In the genomic region with DNA sequence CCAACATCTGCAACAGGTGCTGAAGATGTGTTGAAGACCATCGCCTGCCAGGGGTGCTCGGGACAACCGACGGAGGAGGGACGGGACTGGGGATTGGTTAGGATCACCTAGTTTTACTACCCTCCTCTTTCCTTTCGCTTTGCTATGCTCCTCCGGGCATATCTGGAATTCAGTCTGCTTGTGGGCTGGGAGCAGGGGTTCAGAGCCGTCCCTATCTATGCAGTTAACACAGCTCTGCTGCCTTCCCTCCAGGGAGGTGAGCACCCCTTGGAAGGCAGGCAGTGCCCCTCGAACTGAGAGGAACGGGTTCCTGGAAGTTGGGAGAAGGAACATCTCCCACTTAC, we compare ENCODE assay signal across 8 mouse cellular contexts. TPM values are rescaled to one million over a fixed set of nuclear protein-coding genes. Genes with fewer than 3 reads are reported as not detected.
A peak's percentile ranks its signal among the peaks of the same experiment; 100 is the strongest.
DNase-seq lines count a peak whose midpoint lies in the region; ATAC-seq lines count a peak whose summit lies in the region.

No protein-coding gene starts in this region.

- H3K4me3 ChIP-seq in lung, embryonic 15.5 days, result peak overlapping the region; percentile 31
- peak overlapping the region; percentile 30 for H3K4me3 ChIP-seq in forebrain, embryonic 12.5 days (replicated peaks)
- H3K4me3 ChIP-seq in limb, embryonic 11.5 days (ENCODE audit: low read depth, low read length), result peak overlapping the region; percentile 15; the same call in 1 of the 2 replicates
- H3K4me3 ChIP-seq in neural tube, embryonic 14.5 days (ENCODE audit: low read depth, low read length), result peak overlapping the region; percentile 11; the same call in 1 of the 2 replicates

- peaks cover 87% of the 10 kb centered on the region for H3K27me3 ChIP-seq in lung, embryonic 15.5 days
- peaks cover 99% of the 10 kb centered on the region for H3K27me3 ChIP-seq in forebrain, embryonic 12.5 days
- peaks cover 94% of the 10 kb centered on the region for H3K27me3 ChIP-seq in limb, embryonic 11.5 days (ENCODE audit: control insufficient read depth, insufficient read depth, low read length)
- peaks cover 75% of the 10 kb centered on the region for H3K27me3 ChIP-seq in neural tube, embryonic 14.5 days (ENCODE audit: control insufficient read depth, insufficient read depth, low read length)

- 5% methylated on average over 10 of the region's 10 CpGs for WGBS in lung, embryonic 15.5 days
- WGBS in forebrain, embryonic 12.5 days, result 5% methylated on average over 10 of the region's 10 CpGs
- WGBS in limb, embryonic 11.5 days, result 6% methylated on average over 10 of the region's 10 CpGs
- WGBS in neural tube, embryonic 14.5 days, result 4% methylated on average over 10 of the region's 10 CpGs

- H3K4me1 ChIP-seq in lung, embryonic 15.5 days, result peaks cover 56% of the 10 kb centered on the region
- peaks cover 35% of the 10 kb centered on the region for H3K4me1 ChIP-seq in forebrain, embryonic 12.5 days
- H3K4me1 ChIP-seq in limb, embryonic 11.5 days (ENCODE audit: control insufficient read depth, insufficient read depth, low read length), result peaks cover 12% of the 10 kb centered on the region
- H3K4me1 ChIP-seq in neural tube, embryonic 14.5 days (ENCODE audit: control insufficient read depth, insufficient read depth, low read length), result peaks cover 11% of the 10 kb centered on the region

- no peaks in the 10 kb centered on the region for H3K36me3 ChIP-seq in lung, embryonic 15.5 days
- H3K36me3 ChIP-seq in forebrain, embryonic 12.5 days (replicated peaks), result no peaks in the 10 kb centered on the region
- H3K36me3 ChIP-seq in limb, embryonic 11.5 days (ENCODE audit: control insufficient read depth, insufficient read depth, low read length), result no peaks in the 10 kb centered on the region
- H3K36me3 ChIP-seq in neural tube, embryonic 14.5 days (ENCODE audit: control insufficient read depth, insufficient read depth, low read length), result no peaks in the 10 kb centered on the region

- H3K27ac ChIP-seq in lung, embryonic 15.5 days, result no peak overlapping the region
- no peak overlapping the region for H3K27ac ChIP-seq in forebrain, embryonic 12.5 days
- no peak overlapping the region for H3K27ac ChIP-seq in limb, embryonic 11.5 days (replicated peaks; ENCODE audit: low read depth, low read length)
- H3K27ac ChIP-seq in neural tube, embryonic 14.5 days (ENCODE audit: low read depth, low read length), result no peak overlapping the region

- H3K9ac ChIP-seq in lung, embryonic 15.5 days, result 0 out of 2 replicates have a peak overlapping the region, but pooled peaks have one; percentile 13
- H3K9ac ChIP-seq in forebrain, embryonic 12.5 days, result no peak overlapping the region
- H3K9ac ChIP-seq in limb, embryonic 11.5 days (ENCODE audit: low read length), result no peak overlapping the region
- no peak overlapping the region for H3K9ac ChIP-seq in neural tube, embryonic 14.5 days (replicated peaks; ENCODE audit: low read depth, low read length)

- peak overlapping the region; percentile 60 for H3K4me2 ChIP-seq in lung, embryonic 15.5 days
- H3K4me2 ChIP-seq in forebrain, embryonic 12.5 days, result peak overlapping the region; percentile 41
- peak overlapping the region; percentile 36 for H3K4me2 ChIP-seq in limb, embryonic 11.5 days (ENCODE audit: low read depth, severe bottlenecking)
- H3K4me2 ChIP-seq in neural tube, embryonic 14.5 days (ENCODE audit: low read depth, low read length), result peak overlapping the region; percentile 37; the same call in 1 of the 2 replicates

- no peak for ATAC-seq in lung, embryonic 15.5 days (ENCODE audit: borderline replicate concordance, extremely low read depth, low FRiP score, low TSS enrichment)
- ATAC-seq in forebrain, embryonic 12.5 days (ENCODE audit: low FRiP score), result no peak
- ATAC-seq in limb, embryonic 11.5 days (ENCODE audit: insufficient number of reproducible peaks, low FRiP score, low TSS enrichment, low read depth), result no peak
- ATAC-seq in neural tube, embryonic 14.5 days (ENCODE audit: low read depth), result no peak

- no peaks in the 10 kb centered on the region for H3K9me3 ChIP-seq in lung, embryonic 15.5 days
- no peaks in the 10 kb centered on the region for H3K9me3 ChIP-seq in forebrain, embryonic 12.5 days
- no peaks in the 10 kb centered on the region for H3K9me3 ChIP-seq in limb, embryonic 11.5 days (ENCODE audit: control insufficient read depth, low read length)
- H3K9me3 ChIP-seq in neural tube, embryonic 14.5 days (ENCODE audit: control insufficient read depth, low read length), result no peaks in the 10 kb centered on the region

- no peak for DNase-seq in lung, postnatal 4 days
- peak; percentile 50 for DNase-seq in limb, embryonic 11.5 days (ENCODE audit: low spot score)
- no peak for DNase-seq in cerebellum, postnatal 4 days (ENCODE audit: low spot score in 2 of 2)
- DNase-seq in embryo, embryonic 10 days (ENCODE audit: low spot score), result no peak
- DNase-seq in urinary bladder, postnatal 14 days (ENCODE audit: low spot score), result no peak

RNA-seq across cellular contexts. Expression of a gene that starts 5.8 kb away (rescaled TPM):
- 18.9 and 20.9 TPM in 2 replicates for polyA plus RNA-seq in lung, embryonic 15.5 days (2015; fragmentation: Nextera tagmentation; extraction: Ambion mirVana)
- 3.2 and 3.7 TPM in 2 replicates for polyA plus RNA-seq in forebrain, embryonic 12.5 days (2016; fragmentation: Nextera tagmentation; extraction: Ambion mirVana)
- 8.1 and 9.8 TPM in 2 replicates for polyA plus RNA-seq in limb, embryonic 11.5 days (2014; fragmentation: Nextera tagmentation; extraction: Ambion mirVana)
- polyA plus RNA-seq in neural tube, embryonic 14.5 days (2014; fragmentation: Nextera tagmentation; extraction: Ambion mirVana), result 0.95 and 4.9 TPM in 2 replicates

RNA-seq across cellular contexts. Expression of a gene that starts 6.9 kb away (rescaled TPM):
- 0.32 and 0.84 TPM in 2 replicates for polyA plus RNA-seq in lung, embryonic 15.5 days (2015; fragmentation: Nextera tagmentation; extraction: Ambion mirVana)
- not detected in 2 replicates for polyA plus RNA-seq in forebrain, embryonic 12.5 days (2016; fragmentation: Nextera tagmentation; extraction: Ambion mirVana)
- 0.60 TPM in 1 of 2 replicates, not detected in the other for polyA plus RNA-seq in limb, embryonic 11.5 days (2014; fragmentation: Nextera tagmentation; extraction: Ambion mirVana)
- polyA plus RNA-seq in neural tube, embryonic 14.5 days (2014; fragmentation: Nextera tagmentation; extraction: Ambion mirVana), result 0.51 and 0.62 TPM in 2 replicates

RNA-seq across cellular contexts. Expression of a gene that starts 11.0 kb away (rescaled TPM):
- polyA plus RNA-seq in lung, embryonic 15.5 days (2015; fragmentation: Nextera tagmentation; extraction: Ambion mirVana), result 11.4 and 19.7 TPM in 2 replicates
- 2.4 TPM in 2 replicates for polyA plus RNA-seq in forebrain, embryonic 12.5 days (2016; fragmentation: Nextera tagmentation; extraction: Ambion mirVana)
- polyA plus RNA-seq in limb, embryonic 11.5 days (2014; fragmentation: Nextera tagmentation; extraction: Ambion mirVana), result 1.4 and 2.8 TPM in 2 replicates
- 0.64 and 2.1 TPM in 2 replicates for polyA plus RNA-seq in neural tube, embryonic 14.5 days (2014; fragmentation: Nextera tagmentation; extraction: Ambion mirVana)
